Comparison of ENCODE assay signal across 8 mouse cellular contexts in genomic region chr9:44904964-44905363, GRCm38 (mm10). TPM values are rescaled to one million over a fixed set of nuclear protein-coding genes. Genes with fewer than 3 reads are reported as not detected.
A peak's percentile ranks its signal among the peaks of the same experiment; 100 is the strongest.
DNase-seq lines count a peak whose midpoint lies in the region; ATAC-seq and TF ChIP-seq lines count a peak whose summit lies in the region.

No protein-coding gene starts in this region.

- no peak overlapping the region for H3K9ac ChIP-seq in liver, postnatal 0 days (replicated peaks)
- no peak overlapping the region for H3K9ac ChIP-seq in liver, embryonic 12.5 days

- TF ChIP-seq CTCF in liver, postnatal 0 days (IDR thresholded peaks at IDR 0.05; ENCODE audit: low read depth), result no peak

- no peaks in the 10 kb centered on the region for H3K4me1 ChIP-seq in liver, postnatal 0 days (ENCODE audit: insufficient read depth)
- H3K4me1 ChIP-seq in liver, embryonic 12.5 days, result peaks cover 8% of the 10 kb centered on the region; the same call in 1 of the 2 replicates

- ATAC-seq in liver, postnatal 0 days, result peak; percentile 67
- no peak for ATAC-seq in liver, embryonic 12.5 days

- H3K79me2 ChIP-seq in myocyte (ENCODE audit: control insufficient read depth, insufficient read depth), result no peaks in the 10 kb centered on the region

- TF ChIP-seq EP300 in liver, postnatal 0 days (IDR thresholded peaks at IDR 0.05; ENCODE audit: low read depth), result no peak

- H3K9me3 ChIP-seq in liver, postnatal 0 days (ENCODE audit: low read length), result no peaks in the 10 kb centered on the region
- H3K9me3 ChIP-seq in liver, embryonic 12.5 days (replicated peaks), result no peaks in the 10 kb centered on the region

- H3K4me3 ChIP-seq in liver, postnatal 0 days (ENCODE audit: low read depth, low read length), result no peak overlapping the region
- H3K4me3 ChIP-seq in liver, embryonic 12.5 days, result no peak overlapping the region
- no peak overlapping the region for H3K4me3 ChIP-seq in myocyte

- H3ac ChIP-seq in myocyte (ENCODE audit: control insufficient read depth, insufficient read length), result no peak overlapping the region

- no peaks in the 10 kb centered on the region for H3K27me3 ChIP-seq in liver, postnatal 0 days (ENCODE audit: insufficient read depth, low read length)
- no peaks in the 10 kb centered on the region for H3K27me3 ChIP-seq in liver, embryonic 12.5 days (replicated peaks)
- H3K27me3 ChIP-seq in myocyte (ENCODE audit: control insufficient read depth, insufficient read depth, insufficient read length), result no peaks in the 10 kb centered on the region

- no peak for TF ChIP-seq POLR2A in myocyte (IDR thresholded peaks at IDR 0.05; ENCODE audit: insufficient read length, low read depth)

- DNase-seq in liver, postnatal 0 days, result no peak
- DNase-seq in cerebellum, adult 11-12 months, result peak; percentile 90
- peak; percentile 71 for DNase-seq in gastrocnemius, postnatal 14 days
- peak; percentile 53 for DNase-seq in layer of hippocampus, adult 9-10 months (ENCODE audit: low spot score)
- DNase-seq in embryo, embryonic 9.5 days (ENCODE audit: extremely low spot score), result no peak
- DNase-seq in thymus, adult 18-20 months, result no peak

- H3K27ac ChIP-seq in liver, postnatal 0 days (ENCODE audit: low read depth), result no peak overlapping the region
- H3K27ac ChIP-seq in liver, embryonic 12.5 days, result no peak overlapping the region

- no peak overlapping the region for H3K4me2 ChIP-seq in liver, postnatal 0 days (ENCODE audit: low read depth, low read length)
- no peak overlapping the region for H3K4me2 ChIP-seq in liver, embryonic 12.5 days
- H3K4me2 ChIP-seq in myocyte (ENCODE audit: low read depth), result peak overlapping the region; percentile 81

- no peaks in the 10 kb centered on the region for H3K36me3 ChIP-seq in liver, postnatal 0 days (replicated peaks; ENCODE audit: insufficient read depth, low read length)
- H3K36me3 ChIP-seq in liver, embryonic 12.5 days, result no peaks in the 10 kb centered on the region
- no peaks in the 10 kb centered on the region for H3K36me3 ChIP-seq in myocyte (ENCODE audit: control insufficient read depth, insufficient read depth)

- intact Hi-C loops in gastrocnemius, postnatal 14 days (cut with DNase I; ENCODE audit: low total_unique reads), result no loop called here

- WGBS in liver, postnatal 0 days (ENCODE audit: insufficient replicate concordance), result 63% methylated on average over 5 of the region's 5 CpGs
- 62% methylated on average over 5 of the region's 5 CpGs for WGBS in liver, embryonic 12.5 days (ENCODE audit: insufficient replicate concordance)

TF ChIP-seq in myocyte, 11 proteins besides CTCF, POLR2A, EP300 and RAD21:
- TF ChIP-seq CEBPB (IDR thresholded peaks at IDR 0.05; ENCODE audit: insufficient read depth, poor library complexity, severe bottlenecking), result peak; percentile 92
- no peak for TF ChIP-seq POLR2AphosphoS2 (IDR thresholded peaks at IDR 0.05; ENCODE audit: insufficient read length, low read depth)
- TF ChIP-seq E2F4 (IDR thresholded peaks at IDR 0.05; ENCODE audit: insufficient read depth), result no peak
- TF ChIP-seq MAX (IDR thresholded peaks at IDR 0.05; ENCODE audit: low read depth), result no peak

RNA-seq across cellular contexts. Expression of gene Atp5l, which starts 15.6 kb away (rescaled TPM):
- polyA plus RNA-seq in liver, postnatal 0 days (2015; fragmentation: Nextera tagmentation; extraction: Ambion mirVana), result 764 and 787 TPM in 2 replicates
- 523 and 553 TPM in 2 replicates for polyA plus RNA-seq in liver, embryonic 12.5 days (2016; fragmentation: Nextera tagmentation; extraction: Ambion mirVana)
- 100 to 1,000 TPM; 663 to 775 TPM for total RNA-seq in gastrocnemius, postnatal 14 days (2021)
- 773 TPM for polyA plus RNA-seq in myocyte (2012; fragmentation: generic; extraction: Trizol)

RNA-seq across cellular contexts. Expression of gene Kmt2a, which starts 23.9 kb away (rescaled TPM):
- 1.8 and 2.2 TPM in 2 replicates for polyA plus RNA-seq in liver, postnatal 0 days (2015; fragmentation: Nextera tagmentation; extraction: Ambion mirVana)
- polyA plus RNA-seq in liver, embryonic 12.5 days (2016; fragmentation: Nextera tagmentation; extraction: Ambion mirVana), result 7.3 and 8.4 TPM in 2 replicates
- total RNA-seq in gastrocnemius, postnatal 14 days (2021), result 10 to 100 TPM; 11.8 to 14.3 TPM
- polyA plus RNA-seq in myocyte (2012; fragmentation: generic; extraction: Trizol), result 4.5 TPM

Comparison
In these comparisons a context has a peak if more than half of its experiments do, and no peak if none do; other contexts are left out.
1. DNase-seq: peak in cerebellum, adult 11-12 months (single experiment), gastrocnemius, postnatal 14 days (single experiment) and layer of hippocampus, adult 9-10 months (single experiment); none in liver, postnatal 0 days (single experiment), embryo, embryonic 9.5 days (single experiment) and thymus, adult 18-20 months (0 of 2).